Mouse (Mus musculus) lung, embryonic 16.5 days (tissue): ENCODE results near the gene Lrmda. TPM values are rescaled to one million over a fixed set of nuclear protein-coding genes. Genes with fewer than 3 reads are reported as not detected.

ENCODE experiments used
- ATAC-seq: fragments of 200-750 bp; cut with Nextera tagmentation; 2 replicates; pipeline ENCODE4 v1.8.0; 2017; ENCODE audit warnings: low read depth, mild to moderate bottlenecking, moderate library complexity
- H3K27ac ChIP-seq: fragments of 300-500 bp; sonication (generic); 2 replicates; pipeline ENCODE4 v1.5.1; 2014; ENCODE audit warnings: mild to moderate bottlenecking, control low read depth, low read length
- H3K27me3 ChIP-seq: fragments of 300-500 bp; sonication (generic); 2 replicates; pipeline ENCODE4 v1.6.1; 2014; ENCODE audit warnings: low read depth, low read length, mixed read lengths; ENCODE audit not compliant: control insufficient read depth, insufficient read depth
- H3K36me3 ChIP-seq: fragments of 300-500 bp; sonication (generic); 2 replicates; pipeline ENCODE4 v1.6.1; 2014; ENCODE audit warnings: low read length; ENCODE audit not compliant: control insufficient read depth, insufficient read depth
- H3K4me1 ChIP-seq: fragments of 300-500 bp; sonication (generic); replicated peaks from 2 replicates; pipeline ENCODE4 v1.6.1; 2014; ENCODE audit warnings: low read length, mixed read lengths; ENCODE audit not compliant: control insufficient read depth, insufficient read depth
- H3K4me2 ChIP-seq: fragments of 300-500 bp; sonication (generic); 2 replicates; pipeline ENCODE4 v1.6.1; 2014; ENCODE audit warnings: low read depth, low read length, control low read depth
- H3K4me3 ChIP-seq: fragments of 300-500 bp; sonication (generic); 2 replicates; pipeline ENCODE4 v1.5.1; 2014; ENCODE audit warnings: mild to moderate bottlenecking, low read length, control low read depth
- H3K9ac ChIP-seq: fragments of 300-500 bp; sonication (generic); 2 replicates; pipeline ENCODE4 v1.6.1; 2014; ENCODE audit warnings: low read length, control low read depth
- H3K9me3 ChIP-seq: fragments of 300-500 bp; sonication (generic); 2 replicates; pipeline ENCODE4 v1.6.1; 2016; ENCODE audit warnings: low read length; ENCODE audit not compliant: control insufficient read depth
- WGBS: fragments of 180-500 bp; shearing (Covaris S2); extraction: QIAGEN DNeasy Blood & Tissue Kit; methylation state at CpG from one replicate; pipeline ENCODE4 v1.1.7; 2014; 5-methylcytosine and 5-hydroxymethylcytosine counted together
- polyA plus RNA-seq: library from polyadenylated mRNA; unstranded; fragments of >200 nt; fragmentation: Nextera tagmentation; extraction: Ambion mirVana; gene quantifications from 2 replicates; pipeline ENCODE4 v1.2.1, GENCODE M21; 2015

The Lrmda gene
- polyA plus RNA-seq, 1 experiment from 2014 or later, result 1.2 TPM

DNA sequence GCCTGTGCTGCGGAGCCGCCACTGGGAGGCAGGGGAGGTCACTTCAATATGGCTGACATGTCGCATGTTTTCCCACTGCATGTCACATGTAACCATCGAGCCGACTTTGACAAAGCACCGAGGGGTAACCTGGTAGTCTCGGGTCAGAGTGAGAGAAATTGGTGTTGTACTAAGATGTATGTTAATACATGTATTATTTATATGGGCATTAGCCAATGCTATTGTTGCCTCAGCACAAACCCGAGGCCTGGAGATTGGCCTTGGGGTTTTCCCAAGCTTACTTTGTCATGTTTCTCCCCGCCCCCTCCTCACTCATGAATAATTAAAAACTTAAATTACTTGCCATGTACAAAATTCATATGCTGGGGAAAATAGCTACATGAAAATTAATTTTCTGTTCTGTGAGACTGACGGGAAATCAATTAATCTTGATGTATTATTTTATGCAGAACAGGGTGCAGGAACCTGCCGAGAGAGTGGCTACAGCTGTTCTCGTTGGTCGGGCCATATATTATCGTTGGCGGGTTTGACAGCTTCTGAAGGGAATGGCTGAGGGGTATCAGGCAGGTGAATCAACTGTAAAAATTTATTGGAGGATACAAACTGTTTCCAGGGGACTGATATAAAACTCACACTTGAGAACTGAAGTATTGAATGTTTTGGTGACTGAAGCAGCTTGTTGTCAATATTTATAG lies 265.5 kb downstream of the Lrmda start:
- H3K27ac ChIP-seq, result no peak overlapping the region
- 75% methylated on average over 15 of the region's 15 CpGs for WGBS
- ATAC-seq, result no peak
- no peaks in the 10 kb centered on the region for H3K9me3 ChIP-seq
- H3K9ac ChIP-seq, result no peak overlapping the region
- peaks cover 6% of the 10 kb centered on the region for H3K4me1 ChIP-seq
- H3K4me3 ChIP-seq, result no peak overlapping the region
- no peaks in the 10 kb centered on the region for H3K27me3 ChIP-seq
- no peak overlapping the region for H3K4me2 ChIP-seq
- H3K36me3 ChIP-seq, result no peaks in the 10 kb centered on the region

DNA sequence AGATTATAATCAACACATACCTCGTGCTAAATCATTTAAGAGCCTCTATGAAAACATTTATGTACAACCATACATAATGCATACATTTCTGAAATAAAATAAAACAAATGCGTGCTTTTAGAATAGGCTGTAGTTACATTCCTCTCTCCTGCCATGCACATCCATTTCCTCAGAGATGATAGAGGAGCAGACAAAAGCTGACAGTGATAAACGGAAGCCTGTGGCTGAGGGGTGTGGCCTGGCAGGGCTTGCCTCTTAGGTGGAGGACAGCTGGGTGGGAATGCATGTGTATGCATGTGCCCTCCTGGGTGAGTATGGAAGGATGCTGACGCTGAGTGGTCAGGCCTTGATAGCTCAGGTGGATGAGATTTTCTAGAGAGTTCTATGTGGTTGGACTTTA lies 266.3 kb downstream of the Lrmda start:
- H3K4me1 ChIP-seq, result peaks cover 6% of the 10 kb centered on the region
- no peaks in the 10 kb centered on the region for H3K36me3 ChIP-seq
- H3K27me3 ChIP-seq, result no peaks in the 10 kb centered on the region
- H3K4me3 ChIP-seq, result no peak overlapping the region
- WGBS, result 57% methylated on average over 4 of the region's 4 CpGs
- no peak overlapping the region for H3K27ac ChIP-seq
- no peak for ATAC-seq
- H3K4me2 ChIP-seq, result no peak overlapping the region
- H3K9me3 ChIP-seq, result no peaks in the 10 kb centered on the region
- no peak overlapping the region for H3K9ac ChIP-seq

DNA sequence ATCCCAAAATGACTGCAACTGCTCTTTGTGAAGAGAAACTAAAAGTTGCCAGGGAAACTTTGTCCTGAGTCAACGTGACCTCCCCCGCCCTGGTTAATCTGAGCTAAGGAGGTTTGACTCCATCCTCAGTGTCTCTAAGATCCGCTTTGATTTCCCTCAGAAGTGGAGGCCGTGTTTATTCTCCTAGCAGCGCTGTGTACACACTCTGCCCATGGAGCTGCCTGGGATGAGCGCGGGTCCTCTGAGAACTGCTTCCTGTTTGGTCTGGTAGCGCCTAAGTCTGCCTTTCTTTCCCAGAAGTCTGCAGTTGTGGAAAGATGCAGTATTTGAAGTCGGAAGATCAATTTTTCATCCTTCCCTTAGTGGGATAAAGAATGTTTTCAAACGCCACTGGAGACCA lies 268.7 kb downstream of the Lrmda start:
- Histone ChIP-seq H3K9ac (no peak overlapping the region), H3K9me3 (no peaks in the 10 kb centered on the region), H3K4me2 (peak overlapping the region; percentile 31; the same call in 1 of the 2 replicates), H3K4me1 (peaks cover 6% of the 10 kb centered on the region), H3K4me3 (no peak overlapping the region), H3K27ac (no peak overlapping the region), H3K36me3 (no peaks in the 10 kb centered on the region), H3K27me3 (no peaks in the 10 kb centered on the region)
- peak; percentile 70 for ATAC-seq
- WGBS, result 16% methylated on average over 10 of the region's 10 CpGs

DNA sequence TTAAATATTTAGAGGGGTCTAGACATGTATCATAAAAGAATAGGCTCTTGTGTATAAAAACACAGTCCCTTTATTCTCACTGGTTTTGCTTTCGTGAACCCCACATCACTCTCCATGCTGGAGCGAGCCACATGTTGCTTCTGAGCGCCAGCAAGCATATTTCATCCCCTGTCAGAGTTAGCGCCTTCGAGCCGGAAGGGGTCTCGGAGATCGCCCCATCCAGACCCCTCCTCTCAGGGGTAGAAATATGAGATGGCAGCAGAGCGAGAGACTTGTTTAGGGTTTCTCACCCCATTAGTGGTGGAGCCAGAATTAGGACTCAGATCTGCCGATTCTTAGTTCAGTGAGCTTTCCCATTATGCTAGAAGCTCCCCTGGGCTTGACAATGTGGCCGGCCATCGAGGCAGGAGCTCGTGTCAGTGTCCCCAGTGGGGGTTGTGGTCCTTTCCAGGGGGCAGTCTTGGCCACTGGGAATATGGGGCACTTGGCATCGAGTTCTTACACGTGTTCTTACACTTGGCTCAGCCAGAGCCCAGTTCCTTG lies 269.9 kb downstream of the Lrmda start:
- Histone ChIP-seq H3K4me1 (peaks cover 6% of the 10 kb centered on the region), H3K9me3 (no peaks in the 10 kb centered on the region), H3K9ac (no peak overlapping the region), H3K27me3 (no peaks in the 10 kb centered on the region), H3K27ac (no peak overlapping the region), H3K4me3 (no peak overlapping the region), H3K4me2 (0 out of 2 replicates have a peak overlapping the region, but pooled peaks have one; percentile 6), H3K36me3 (no peaks in the 10 kb centered on the region)
- peak; percentile 41; the same call in 1 of the 2 replicates for ATAC-seq
- WGBS, result 44% methylated on average over 15 of the region's 15 CpGs

DNA sequence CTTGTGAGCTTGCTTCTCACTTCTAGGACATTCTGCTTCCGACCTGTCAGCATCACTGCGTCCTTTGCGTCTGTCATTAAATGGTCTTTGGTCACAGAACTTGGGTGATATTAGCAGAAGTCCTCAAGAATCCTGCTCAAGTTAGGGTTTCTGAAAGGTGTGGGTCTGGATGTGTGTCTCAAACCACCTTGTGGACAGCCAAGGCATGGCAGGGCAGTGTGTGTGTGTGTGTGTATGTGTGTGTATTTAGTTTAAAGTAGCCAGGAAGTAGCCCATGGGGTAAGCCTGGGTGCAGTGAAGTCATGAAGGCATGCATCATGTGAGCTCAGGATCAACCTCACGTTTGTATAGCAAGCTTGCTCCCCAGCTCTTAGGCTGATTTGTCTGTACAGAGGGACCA lies 274.9 kb downstream of the Lrmda start:
- H3K9me3 ChIP-seq, result no peaks in the 10 kb centered on the region
- no peak overlapping the region for H3K4me3 ChIP-seq
- no peak for ATAC-seq
- no peaks in the 10 kb centered on the region for H3K36me3 ChIP-seq
- no peaks in the 10 kb centered on the region for H3K27me3 ChIP-seq
- no peak overlapping the region for H3K9ac ChIP-seq
- H3K4me2 ChIP-seq, result no peak overlapping the region
- WGBS, result 83% methylated on average over 4 of the region's 4 CpGs
- H3K4me1 ChIP-seq, result 0 out of 2 replicates have a peak, but pooled peaks cover 2% of the 10 kb centered on the region
- H3K27ac ChIP-seq, result no peak overlapping the region

DNA sequence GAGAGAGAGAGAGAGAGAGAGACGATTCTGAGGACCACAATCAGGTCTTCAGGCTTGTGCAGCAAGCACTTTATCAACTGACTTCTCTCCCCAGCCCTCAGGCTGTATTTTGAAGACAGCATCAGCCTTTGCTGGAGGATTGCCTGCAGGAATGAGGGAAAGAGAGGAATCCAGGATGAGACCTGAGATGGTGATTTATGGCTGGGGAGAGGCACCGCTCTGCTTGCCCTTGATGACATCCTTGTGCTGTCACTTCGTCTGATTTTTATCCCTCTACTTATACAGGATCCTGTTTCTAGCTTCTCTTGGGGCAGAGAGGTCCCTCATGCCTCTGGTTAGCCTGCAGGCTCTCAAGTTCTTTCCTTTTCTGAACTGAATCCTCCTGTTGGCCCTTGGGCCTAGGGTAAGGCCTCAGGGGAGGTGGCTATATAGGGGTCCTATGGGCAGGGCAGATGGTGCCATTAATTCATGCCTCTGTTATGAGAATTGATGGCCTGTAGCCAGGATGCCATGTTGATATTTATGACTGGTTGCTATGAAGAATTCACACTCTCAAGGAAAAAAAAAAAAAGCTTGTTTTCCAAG lies 277.2 kb downstream of the Lrmda start:
- no peaks in the 10 kb centered on the region for H3K27me3 ChIP-seq
- no peaks in the 10 kb centered on the region for H3K4me1 ChIP-seq
- H3K4me3 ChIP-seq, result no peak overlapping the region
- H3K27ac ChIP-seq, result no peak overlapping the region
- WGBS, result 61% methylated on average over 3 of the region's 3 CpGs
- ATAC-seq, result no peak
- H3K4me2 ChIP-seq, result no peak overlapping the region
- H3K36me3 ChIP-seq, result no peaks in the 10 kb centered on the region
- H3K9ac ChIP-seq, result no peak overlapping the region
- H3K9me3 ChIP-seq, result no peaks in the 10 kb centered on the region

DNA sequence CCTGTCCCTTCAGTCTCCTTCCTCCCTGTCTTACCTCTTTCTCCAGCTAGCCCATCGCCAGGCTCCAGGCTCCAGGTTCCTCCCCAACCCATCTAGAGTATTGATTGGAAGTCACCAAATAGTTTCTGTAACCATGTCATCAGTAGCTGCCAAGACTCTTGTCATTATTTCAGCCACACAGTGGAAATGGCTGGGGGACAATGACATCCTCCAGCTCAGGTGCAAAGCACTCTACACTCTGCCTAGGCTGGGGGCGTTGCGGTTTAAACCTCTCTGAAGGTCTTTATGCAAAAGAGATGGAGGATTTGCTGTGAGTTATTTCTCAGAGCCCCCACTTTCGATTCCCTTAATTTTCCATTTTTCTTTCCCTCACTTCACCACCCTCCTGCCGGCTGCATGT lies 287.2 kb downstream of the Lrmda start:
- no peak overlapping the region for H3K4me2 ChIP-seq
- H3K9ac ChIP-seq, result no peak overlapping the region
- 60% methylated on average over 5 of the region's 5 CpGs for WGBS
- no peaks in the 10 kb centered on the region for H3K9me3 ChIP-seq
- no peaks in the 10 kb centered on the region; the same call in 1 of the 2 replicates for H3K27me3 ChIP-seq
- H3K36me3 ChIP-seq, result no peaks in the 10 kb centered on the region
- no peak overlapping the region for H3K27ac ChIP-seq
- H3K4me3 ChIP-seq, result no peak overlapping the region
- no peaks in the 10 kb centered on the region; the same call in 1 of the 2 replicates for H3K4me1 ChIP-seq
- no peak for ATAC-seq

DNA sequence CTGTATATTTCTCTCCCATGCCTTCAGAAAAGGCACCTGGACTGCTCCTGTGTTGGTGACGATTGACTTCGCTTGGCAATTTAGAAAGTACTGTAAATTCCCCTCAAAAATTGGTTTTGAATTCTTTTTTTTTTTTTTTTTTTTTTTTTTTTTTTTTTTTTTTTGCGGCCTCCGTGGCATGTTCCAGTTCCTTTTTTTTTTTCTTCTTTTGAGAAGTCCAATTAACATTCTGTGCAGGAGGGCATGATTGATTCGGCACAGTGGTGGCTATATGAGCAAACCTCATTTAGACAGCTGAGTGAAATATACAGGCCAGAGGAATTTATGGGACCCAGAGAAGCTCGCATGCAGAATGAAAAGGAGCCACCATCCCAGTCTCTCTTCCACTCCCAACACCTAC lies 288.5 kb downstream of the Lrmda start:
- Histone ChIP-seq H3K4me2 (no peak overlapping the region), H3K9me3 (no peaks in the 10 kb centered on the region), H3K27ac (no peak overlapping the region), H3K9ac (no peak overlapping the region), H3K4me3 (no peak overlapping the region), H3K27me3 (no peaks in the 10 kb centered on the region; the same call in 1 of the 2 replicates), H3K36me3 (no peaks in the 10 kb centered on the region), H3K4me1 (no peaks in the 10 kb centered on the region; the same call in 1 of the 2 replicates)
- no peak for ATAC-seq
- WGBS, result 49% methylated on average over 6 of the region's 6 CpGs

DNA sequence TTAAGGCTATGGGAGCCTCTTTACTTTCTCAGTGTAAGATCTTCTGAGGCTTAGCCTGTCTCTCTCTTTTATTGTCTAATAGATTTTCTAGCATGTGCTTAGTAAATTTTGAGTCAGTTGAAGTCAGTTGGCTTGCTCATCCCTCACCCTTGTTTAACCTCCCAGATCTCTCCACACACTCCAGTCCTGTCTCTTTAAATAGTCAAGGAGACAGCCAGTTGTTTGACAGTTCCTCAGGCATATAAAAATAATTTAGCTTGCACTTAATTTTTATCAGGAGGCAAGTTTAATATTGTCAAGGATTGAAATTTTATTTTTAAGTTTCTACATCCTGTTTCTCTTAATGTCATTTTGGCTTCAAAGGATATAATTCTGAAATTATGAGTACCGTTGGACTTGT lies 303.5 kb downstream of the Lrmda start:
- Histone ChIP-seq H3K4me1 (peaks cover 10% of the 10 kb centered on the region), H3K27ac (no peak overlapping the region), H3K9me3 (no peaks in the 10 kb centered on the region; the same call in 1 of the 2 replicates), H3K27me3 (0 out of 2 replicates have a peak, but pooled peaks cover 3% of the 10 kb centered on the region), H3K4me2 (no peak overlapping the region), H3K4me3 (no peak overlapping the region), H3K36me3 (no peaks in the 10 kb centered on the region), H3K9ac (no peak overlapping the region)
- peak; percentile 84 for ATAC-seq
- WGBS, result 43% methylated on average over 1 of the region's 1 CpGs
